Mouse (Mus musculus) activated CD4-positive, CD25-positive, alpha-beta regulatory T cell (primary cell): ENCODE results near the gene Ucn2. TPM values are rescaled to one million over a fixed set of nuclear protein-coding genes. Genes with fewer than 3 reads are reported as not detected.

Source experiments
- polyA plus RNA-seq, 2 experiments: library from polyadenylated mRNA; unstranded; fragments of 100-300 nt; shearing (Covaris generic); gene quantifications; one replicate each; pipeline ENCODE4 v1.2.1; 2017

Gene Ucn2
- not detected for polyA plus RNA-seq

DNA sequence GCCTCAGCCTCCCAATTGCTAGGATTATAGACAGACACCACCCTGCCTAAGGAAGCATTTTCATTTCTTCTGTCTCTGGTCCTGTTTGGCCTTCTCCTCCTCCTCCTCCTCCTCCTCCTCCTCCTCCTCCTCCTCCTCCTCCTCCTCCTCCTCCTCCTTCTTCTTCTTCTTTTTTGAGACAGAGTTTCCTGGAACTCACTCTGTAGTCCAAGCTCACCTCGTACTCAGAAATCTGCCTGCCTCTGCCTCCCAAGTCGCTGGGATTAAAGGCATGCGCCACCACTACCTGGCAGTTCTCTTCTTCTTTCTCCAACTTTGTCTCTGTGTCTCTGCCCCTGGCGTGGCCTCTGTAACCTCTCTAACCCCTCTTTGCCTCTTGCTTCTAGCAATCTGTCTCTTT lies at the start of gene Ucn2:
TSS of gene Ucn2 (plus strand) at position 301 of the 400 bp plus-strand sequence.

GRCm38 (mm10) chr9:108936418-108937364 lies 49.1 kb upstream of the Ucn2 start, which contains the start of gene Uqcrc1:
Gene Uqcrc1, plus strand, starts transcription at chr9:108936633.

DNA sequence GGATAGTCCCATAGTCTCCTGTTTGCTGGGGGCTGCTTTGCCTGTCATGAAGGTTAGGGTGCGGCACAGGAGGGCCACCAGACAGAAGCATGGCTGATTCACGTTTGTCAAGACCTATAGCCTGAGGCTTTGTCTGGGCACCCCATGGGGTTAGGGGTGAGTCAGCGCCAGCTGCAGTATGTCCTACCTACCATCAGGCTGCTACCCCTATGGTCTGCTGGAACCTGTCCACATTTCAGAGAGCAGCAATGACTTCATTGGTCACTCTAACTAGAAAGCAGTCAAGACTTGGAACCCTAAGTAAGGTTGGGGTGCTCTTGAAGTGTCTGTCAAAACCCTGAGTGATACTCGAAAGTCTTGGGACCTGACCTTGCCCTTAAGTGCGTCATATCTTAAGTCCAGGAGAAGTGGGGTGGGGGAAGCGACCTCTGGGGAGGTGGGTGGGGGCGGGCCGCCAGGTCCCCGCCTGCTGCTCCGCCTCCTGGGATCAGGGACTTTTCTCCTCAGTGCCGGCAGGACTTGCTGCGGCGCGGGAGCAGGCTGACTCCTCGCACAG lies 32.7 kb upstream of the Ucn2 start, which contains the start of gene Col7a1:
TSS of gene Col7a1 (plus strand) at position 506 of the 556 bp plus-strand sequence.

GRCm38 (mm10) chr9:108991428-108992084 lies 5.7 kb downstream of the Ucn2 start, which contains the start of gene Pfkfb4:
Gene Pfkfb4, plus strand, starts transcription at chr9:108991778.

Other genes with a start within 250 kb of the Ucn2 start
- gene Ip6k2, start 202.2 kb upstream of the Ucn2 start, polyA plus RNA-seq: 10 to 100 TPM; 11.2 to 15.5 TPM
- 10 to 100 TPM in 1 of 2 experiments, 1 to 10 TPM in 1; 9.8 to 10.3 TPM for gene Nckipsd, start 177.6 kb upstream of the Ucn2 start, polyA plus RNA-seq
- gene Celsr3, start 159.7 kb upstream of the Ucn2 start, polyA plus RNA-seq: under 1 TPM; 0.01 to 0.11 TPM
- 10 to 100 TPM; 16.8 to 17.6 TPM for gene Slc26a6, start 132.7 kb upstream of the Ucn2 start, polyA plus RNA-seq
- under 1 TPM in 1 of 2 experiments, not detected in 1; 0.23 TPM for gene Tmem89, start 71.4 kb upstream of the Ucn2 start, polyA plus RNA-seq
- 100 to 1,000 TPM; 226 to 319 TPM for gene Uqcrc1, start 49.4 kb upstream of the Ucn2 start, polyA plus RNA-seq
- gene Col7a1, start 32.4 kb upstream of the Ucn2 start, polyA plus RNA-seq: 1 to 10 TPM in 1 of 2 experiments, not detected in 1; 1.1 TPM
- gene Pfkfb4, start 5.8 kb downstream of the Ucn2 start, polyA plus RNA-seq: 1 to 10 TPM; 1.3 to 3.7 TPM
- gene Shisa5, start 52.6 kb downstream of the Ucn2 start, polyA plus RNA-seq: 1,000 to 10,000 TPM; 2,463 to 4,029 TPM
- gene Trex1, start 73.7 kb downstream of the Ucn2 start, polyA plus RNA-seq: 100 to 1,000 TPM in 1 of 2 experiments, 10 to 100 TPM in 1; 47.4 to 133 TPM
- gene Atrip, start 88.1 kb downstream of the Ucn2 start, polyA plus RNA-seq: 10 to 100 TPM; 15.4 to 23.3 TPM
- gene Ccdc51, start 96.5 kb downstream of the Ucn2 start, polyA plus RNA-seq: 10 to 100 TPM; 11.4 to 12.4 TPM
- 100 to 1,000 TPM; 585 to 607 TPM for gene Tma7, start 96.6 kb downstream of the Ucn2 start, polyA plus RNA-seq
- 1 to 10 TPM in 1 of 2 experiments, under 1 TPM in 1; 0.79 to 1.5 TPM for gene Plxnb1, start 109.4 kb downstream of the Ucn2 start, polyA plus RNA-seq
- gene Fbxw21, start 176.0 kb downstream of the Ucn2 start, polyA plus RNA-seq: under 1 TPM in 1 of 2 experiments, not detected in 1; 0.45 TPM
- gene Fbxw13, start 210.0 kb downstream of the Ucn2 start, polyA plus RNA-seq: not detected
- gene Fbxw20, start 248.7 kb downstream of the Ucn2 start, polyA plus RNA-seq: under 1 TPM; 0.21 to 0.54 TPM